Mouse (Mus musculus): ENCODE measurements at regions not wholly inside any gene's neighbourhood (a gene's known extent, or its start where the extent isn't known, plus 50 kb on each side); places are given as distances from the start of the nearest gene placed in this dataset.

GRCm38 (mm10) chr13:11177642-11178420 lies 817.2 kb upstream of the Chrm3 start:
- H3K4me2 ChIP-seq (ENCODE audit: low read depth, severe bottlenecking) = no peak overlapping the region
- no peaks in the 10 kb centered on the region for H3K36me3 ChIP-seq (ENCODE audit: control insufficient read depth, insufficient read depth, low read length)
- no peak for ATAC-seq (ENCODE audit: insufficient number of reproducible peaks, low FRiP score, low TSS enrichment, low read depth)
- H3K4me3 ChIP-seq (ENCODE audit: low read depth, low read length) = no peak overlapping the region
- H3K9me3 ChIP-seq (ENCODE audit: control insufficient read depth, low read length) = no peaks in the 10 kb centered on the region
- 83% methylated on average over 6 of the region's 6 CpGs for WGBS
- no peaks in the 10 kb centered on the region for H3K4me1 ChIP-seq (ENCODE audit: control insufficient read depth, insufficient read depth, low read length)
- no peak overlapping the region for H3K9ac ChIP-seq (ENCODE audit: low read length)
- no peaks in the 10 kb centered on the region for H3K27me3 ChIP-seq (ENCODE audit: control insufficient read depth, insufficient read depth, low read length)
- DNase-seq (ENCODE audit: low spot score) = no peak
- no peak overlapping the region for H3K27ac ChIP-seq (replicated peaks; ENCODE audit: low read depth, low read length)

- H3K9me3 ChIP-seq (ENCODE audit: control insufficient read depth, low read length) = no peaks in the 10 kb centered on the region
- no peak overlapping the region for H3K9ac ChIP-seq (ENCODE audit: low read length)
- H3K4me1 ChIP-seq (ENCODE audit: control insufficient read depth, insufficient read depth, low read length) = no peaks in the 10 kb centered on the region
- 59% methylated on average over 5 of the region's 5 CpGs for WGBS
- no peak overlapping the region for H3K4me3 ChIP-seq (ENCODE audit: low read depth, low read length)
- no peak overlapping the region for H3K27ac ChIP-seq (replicated peaks; ENCODE audit: low read depth, low read length)
- no peaks in the 10 kb centered on the region for H3K36me3 ChIP-seq (ENCODE audit: control insufficient read depth, insufficient read depth, low read length)
- ATAC-seq (ENCODE audit: insufficient number of reproducible peaks, low FRiP score, low TSS enrichment, low read depth) (no peak), DNase-seq (ENCODE audit: low spot score) (no peak)
- no peaks in the 10 kb centered on the region for H3K27me3 ChIP-seq (ENCODE audit: control insufficient read depth, insufficient read depth, low read length)
- H3K4me2 ChIP-seq (ENCODE audit: low read depth, severe bottlenecking) = no peak overlapping the region
Observed at GRCm38 (mm10) chr13:11167115-11167514, 806.5 kb upstream of the Chrm3 start.

- WGBS = 78% methylated on average over 3 of the region's 3 CpGs
- no peaks in the 10 kb centered on the region for H3K4me1 ChIP-seq (ENCODE audit: control insufficient read depth, insufficient read depth, low read length)
- no peak overlapping the region for H3K27ac ChIP-seq (replicated peaks; ENCODE audit: low read depth, low read length)
- H3K4me2 ChIP-seq (ENCODE audit: low read depth, severe bottlenecking) = no peak overlapping the region
- no peaks in the 10 kb centered on the region for H3K9me3 ChIP-seq (ENCODE audit: control insufficient read depth, low read length)
- H3K27me3 ChIP-seq (ENCODE audit: control insufficient read depth, insufficient read depth, low read length) = no peaks in the 10 kb centered on the region
- H3K9ac ChIP-seq (ENCODE audit: low read length) = no peak overlapping the region
- H3K4me3 ChIP-seq (ENCODE audit: low read depth, low read length) = no peak overlapping the region
- H3K36me3 ChIP-seq (ENCODE audit: control insufficient read depth, insufficient read depth, low read length) = no peaks in the 10 kb centered on the region
- ATAC-seq (ENCODE audit: insufficient number of reproducible peaks, low FRiP score, low TSS enrichment, low read depth) (no peak), DNase-seq (ENCODE audit: low spot score) (no peak)
Observed at GRCm38 (mm10) chr13:11164130-11164529, 803.5 kb upstream of the Chrm3 start.

GRCm38 (mm10) chr13:11147268-11147667 lies 786.6 kb upstream of the Chrm3 start:
- no peak overlapping the region for H3K4me2 ChIP-seq (ENCODE audit: low read depth, severe bottlenecking)
- H3K27ac ChIP-seq (replicated peaks; ENCODE audit: low read depth, low read length) = no peak overlapping the region
- ATAC-seq (ENCODE audit: insufficient number of reproducible peaks, low FRiP score, low TSS enrichment, low read depth) (no peak), DNase-seq (ENCODE audit: low spot score) (no peak)
- WGBS = 81% methylated on average over 3 of the region's 3 CpGs
- no peaks in the 10 kb centered on the region for H3K27me3 ChIP-seq (ENCODE audit: control insufficient read depth, insufficient read depth, low read length)
- H3K4me3 ChIP-seq (ENCODE audit: low read depth, low read length) = no peak overlapping the region
- H3K9ac ChIP-seq (ENCODE audit: low read length) = no peak overlapping the region
- H3K9me3 ChIP-seq (ENCODE audit: control insufficient read depth, low read length) = no peaks in the 10 kb centered on the region
- no peaks in the 10 kb centered on the region for H3K36me3 ChIP-seq (ENCODE audit: control insufficient read depth, insufficient read depth, low read length)
- H3K4me1 ChIP-seq (ENCODE audit: control insufficient read depth, insufficient read depth, low read length) = no peaks in the 10 kb centered on the region

- WGBS = 94% methylated on average over 2 of the region's 2 CpGs
- no peak overlapping the region for H3K4me3 ChIP-seq (ENCODE audit: low read depth, low read length)
- ATAC-seq (ENCODE audit: insufficient number of reproducible peaks, low FRiP score, low TSS enrichment, low read depth) (no peak), DNase-seq (ENCODE audit: low spot score) (no peak)
- no peak overlapping the region for H3K27ac ChIP-seq (replicated peaks; ENCODE audit: low read depth, low read length)
- H3K27me3 ChIP-seq (ENCODE audit: control insufficient read depth, insufficient read depth, low read length) = no peaks in the 10 kb centered on the region
- H3K4me2 ChIP-seq (ENCODE audit: low read depth, severe bottlenecking) = no peak overlapping the region
- H3K4me1 ChIP-seq (ENCODE audit: control insufficient read depth, insufficient read depth, low read length) = no peaks in the 10 kb centered on the region
- no peaks in the 10 kb centered on the region for H3K9me3 ChIP-seq (ENCODE audit: control insufficient read depth, low read length)
- H3K9ac ChIP-seq (ENCODE audit: low read length) = no peak overlapping the region
- no peaks in the 10 kb centered on the region for H3K36me3 ChIP-seq (ENCODE audit: control insufficient read depth, insufficient read depth, low read length)
Observed at GRCm38 (mm10) chr13:11107693-11108092, 747.0 kb upstream of the Chrm3 start.

GRCm38 (mm10) chr13:11106426-11106825 lies 745.8 kb upstream of the Chrm3 start:
- no peak overlapping the region for H3K27ac ChIP-seq (replicated peaks; ENCODE audit: low read depth, low read length)
- H3K4me1 ChIP-seq (ENCODE audit: control insufficient read depth, insufficient read depth, low read length) = no peaks in the 10 kb centered on the region
- no peaks in the 10 kb centered on the region for H3K27me3 ChIP-seq (ENCODE audit: control insufficient read depth, insufficient read depth, low read length)
- no peaks in the 10 kb centered on the region for H3K36me3 ChIP-seq (ENCODE audit: control insufficient read depth, insufficient read depth, low read length)
- no peaks in the 10 kb centered on the region for H3K9me3 ChIP-seq (ENCODE audit: control insufficient read depth, low read length)
- 91% methylated on average over 4 of the region's 4 CpGs for WGBS
- H3K4me3 ChIP-seq (ENCODE audit: low read depth, low read length) = no peak overlapping the region
- ATAC-seq (ENCODE audit: insufficient number of reproducible peaks, low FRiP score, low TSS enrichment, low read depth) = no peak
- DNase-seq (ENCODE audit: low spot score) = no peak
- no peak overlapping the region for H3K9ac ChIP-seq (ENCODE audit: low read length)
- H3K4me2 ChIP-seq (ENCODE audit: low read depth, severe bottlenecking) = no peak overlapping the region

GRCm38 (mm10) chr13:11105571-11105970 lies 744.9 kb upstream of the Chrm3 start:
- Histone ChIP-seq H3K4me3 (ENCODE audit: low read depth, low read length) (no peak overlapping the region), H3K4me1 (ENCODE audit: control insufficient read depth, insufficient read depth, low read length) (no peaks in the 10 kb centered on the region), H3K9ac (ENCODE audit: low read length) (no peak overlapping the region), H3K27me3 (ENCODE audit: control insufficient read depth, insufficient read depth, low read length) (no peaks in the 10 kb centered on the region), H3K27ac (replicated peaks; ENCODE audit: low read depth, low read length) (no peak overlapping the region), H3K36me3 (ENCODE audit: control insufficient read depth, insufficient read depth, low read length) (no peaks in the 10 kb centered on the region), H3K4me2 (ENCODE audit: low read depth, severe bottlenecking) (no peak overlapping the region), H3K9me3 (ENCODE audit: control insufficient read depth, low read length) (no peaks in the 10 kb centered on the region)
- DNase-seq (ENCODE audit: low spot score) = no peak
- ATAC-seq (ENCODE audit: insufficient number of reproducible peaks, low FRiP score, low TSS enrichment, low read depth) = no peak
- 93% methylated on average over 2 of the region's 2 CpGs for WGBS

GRCm38 (mm10) chr13:11099586-11099950 lies 738.9 kb upstream of the Chrm3 start:
- Histone ChIP-seq H3K27me3 (ENCODE audit: control insufficient read depth, insufficient read depth, low read length) (no peaks in the 10 kb centered on the region), H3K4me3 (ENCODE audit: low read depth, low read length) (no peak overlapping the region), H3K27ac (replicated peaks; ENCODE audit: low read depth, low read length) (no peak overlapping the region), H3K9me3 (ENCODE audit: control insufficient read depth, low read length) (no peaks in the 10 kb centered on the region), H3K9ac (ENCODE audit: low read length) (no peak overlapping the region), H3K36me3 (ENCODE audit: control insufficient read depth, insufficient read depth, low read length) (no peaks in the 10 kb centered on the region), H3K4me1 (ENCODE audit: control insufficient read depth, insufficient read depth, low read length) (peaks cover 9% of the 10 kb centered on the region), H3K4me2 (ENCODE audit: low read depth, severe bottlenecking) (no peak overlapping the region)
- ATAC-seq (ENCODE audit: insufficient number of reproducible peaks, low FRiP score, low TSS enrichment, low read depth) (no peak), DNase-seq (ENCODE audit: low spot score) (no peak)
